Mouse (Mus musculus): Measurements from ENCODE around the gene Il11ra1. TPM values are rescaled to one million over a fixed set of nuclear protein-coding genes. Genes with fewer than 3 reads are reported as not detected.
"Not testable (repeated sequence)": the region's sequence is repeated elsewhere in the genome, so short reads cannot be mapped to it uniquely, and the experiment has no call there.

The Il11ra1 gene
- polyA plus RNA-seq, 1 experiment from 2014 or later: 55.2 TPM

DNA sequence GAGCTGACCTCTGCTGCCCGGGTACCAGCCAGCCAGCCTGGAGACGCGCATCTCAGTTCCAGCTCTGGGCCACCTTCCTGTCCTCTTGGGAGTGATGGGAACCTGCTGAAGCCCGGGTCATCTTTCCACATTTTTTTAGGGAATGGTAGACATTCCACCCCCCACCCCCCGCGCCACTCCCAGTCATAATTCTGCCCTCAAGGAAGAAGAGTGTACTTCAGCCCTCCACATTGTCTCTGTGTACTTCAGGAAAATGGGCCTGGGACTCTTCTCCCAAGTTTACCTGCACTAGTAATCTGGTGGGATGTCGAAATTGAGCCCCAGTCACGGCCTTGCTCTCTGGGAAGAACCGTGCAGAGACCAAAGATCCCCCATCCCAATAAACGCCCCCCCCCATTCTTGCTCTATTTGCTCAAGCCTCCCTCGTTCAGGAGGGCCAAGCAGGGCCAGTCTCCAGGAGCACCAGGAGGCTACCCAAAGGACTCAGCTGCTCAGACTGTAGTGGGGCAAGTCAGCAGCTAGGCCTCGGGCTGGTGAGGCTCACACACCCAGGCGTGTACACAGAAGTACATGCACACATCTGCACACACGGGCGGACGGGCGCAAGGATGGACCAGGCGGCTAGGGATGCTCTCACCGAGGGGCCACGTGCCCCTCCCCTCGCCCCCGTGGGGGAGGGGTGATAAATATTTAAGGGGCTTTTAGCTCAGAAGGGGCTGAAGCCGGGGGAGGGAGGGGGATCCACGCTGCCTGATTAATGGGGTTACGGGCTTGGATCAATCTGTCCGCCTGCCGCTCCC lies 15.5 kb upstream of the Il11ra1 start:
- not testable (repeated sequence) for H3K36me3 ChIP-seq (ENCODE audit: control insufficient read depth, insufficient read depth, low read length); H3K27me3 ChIP-seq (ENCODE audit: control insufficient read depth, insufficient read depth, low read length); H3K4me3 ChIP-seq (ENCODE audit: low read depth, low read length); H3K9me3 ChIP-seq (ENCODE audit: control insufficient read depth, low read length)
- peaks cover 34% of the 10 kb centered on the region for H3K4me1 ChIP-seq (ENCODE audit: control insufficient read depth, insufficient read depth, low read length)
- peak overlapping the region; percentile 30 for H3K4me2 ChIP-seq
- peak overlapping the region; percentile 47; the same call in 1 of the 2 replicates for H3K9ac ChIP-seq (ENCODE audit: low read length)
- ATAC-seq (ENCODE audit: low FRiP score) (peak; percentile 68), DNase-seq (ENCODE audit: low spot score, missing footprints) (peak; percentile 94)
- H3K27ac ChIP-seq (ENCODE audit: low read depth, low read length): peak overlapping the region; percentile 88
- under 1% methylated on average over 19 of the region's 27 CpGs for WGBS

DNA sequence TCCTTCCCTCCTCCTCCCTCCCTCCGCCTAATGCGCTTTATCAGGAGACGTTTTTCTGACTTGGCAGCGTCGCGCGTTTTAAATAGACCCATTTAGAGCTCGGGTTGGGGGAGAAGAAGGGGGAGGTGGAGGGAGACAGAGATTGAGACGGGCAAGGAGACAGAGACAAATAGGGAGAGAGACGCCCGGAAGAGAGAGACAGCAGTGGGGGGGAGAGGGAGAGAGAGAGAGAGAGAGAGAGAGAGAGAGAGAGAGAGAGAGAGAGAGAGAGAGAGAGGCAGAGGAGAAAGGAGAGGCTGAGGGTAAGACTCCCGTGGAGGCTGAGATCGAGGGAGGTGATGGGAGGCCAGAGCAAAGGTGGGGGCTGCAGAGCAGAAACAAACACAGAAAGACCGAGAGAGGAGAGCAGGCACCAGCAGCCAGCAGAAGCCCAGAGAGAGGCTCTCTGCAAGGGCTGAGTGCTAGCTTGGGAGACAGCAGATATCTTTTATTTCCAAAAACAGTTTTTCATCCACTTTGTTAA lies 14.8 kb upstream of the Il11ra1 start:
- ATAC-seq (ENCODE audit: low FRiP score); H3K4me2 ChIP-seq; H3K9me3 ChIP-seq (ENCODE audit: control insufficient read depth, low read length); H3K9ac ChIP-seq (ENCODE audit: low read length); H3K4me3 ChIP-seq (ENCODE audit: low read depth, low read length); H3K36me3 ChIP-seq (ENCODE audit: control insufficient read depth, insufficient read depth, low read length); H3K27me3 ChIP-seq (ENCODE audit: control insufficient read depth, insufficient read depth, low read length): not testable (repeated sequence)
- peak; percentile 91 for DNase-seq (ENCODE audit: low spot score, missing footprints)
- 1% methylated on average over 12 of the region's 14 CpGs for WGBS
- Histone ChIP-seq H3K27ac (ENCODE audit: low read depth, low read length) (peak overlapping the region; percentile 72), H3K4me1 (ENCODE audit: control insufficient read depth, insufficient read depth, low read length) (peaks cover 27% of the 10 kb centered on the region)

DNA sequence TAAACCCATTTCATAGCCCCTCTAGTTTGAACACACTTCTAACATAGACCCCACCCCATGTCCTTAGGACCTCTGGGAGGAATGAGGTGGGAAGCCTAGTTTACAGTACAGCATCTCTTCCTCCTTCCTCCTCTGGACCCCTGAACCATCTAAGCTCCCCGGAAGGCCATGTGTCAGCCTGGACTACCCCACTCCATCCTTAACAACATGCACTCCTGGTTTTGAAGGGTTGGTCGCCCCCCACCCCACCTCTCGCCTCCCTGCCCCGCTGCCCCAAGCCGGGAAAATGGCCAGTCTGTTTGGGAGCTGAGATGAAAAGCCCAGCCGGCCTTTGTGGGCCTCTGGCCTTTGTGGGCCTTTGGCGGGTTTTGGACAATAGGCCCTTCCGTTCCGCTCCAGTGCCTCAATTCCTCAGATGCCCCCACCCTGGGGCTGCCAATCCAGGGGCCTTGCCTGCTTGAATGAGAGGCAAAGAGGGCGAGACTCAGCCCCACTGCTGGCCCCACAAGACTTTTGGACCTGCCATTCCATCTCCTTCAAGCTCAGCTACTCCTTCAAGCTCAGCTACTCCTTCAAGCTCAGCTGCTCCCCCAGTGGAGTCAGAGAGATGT lies 13.8 kb upstream of the Il11ra1 start:
- 9% methylated on average over 8 of the region's 10 CpGs for WGBS
- DNase-seq (ENCODE audit: low spot score, missing footprints): peak; percentile 96
- ATAC-seq (ENCODE audit: low FRiP score): peak; percentile 63

DNA sequence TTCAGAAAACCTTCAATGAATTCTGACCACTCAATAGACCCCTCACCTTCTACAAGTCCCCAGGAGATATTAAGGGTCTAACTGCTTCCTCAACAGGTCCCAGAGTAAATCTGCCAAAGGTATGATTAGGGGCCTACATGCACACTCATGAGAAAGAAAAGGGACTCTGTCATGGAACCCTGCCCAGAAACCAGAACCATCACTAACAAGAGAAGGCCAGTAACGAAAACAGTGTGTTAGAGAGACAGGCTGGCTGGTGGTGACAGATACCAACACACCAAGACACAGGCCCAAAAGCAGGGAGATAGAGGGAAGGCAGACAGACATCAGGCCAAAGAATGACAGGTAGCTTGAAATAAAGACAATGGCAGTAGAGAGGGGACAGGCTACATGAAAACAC lies 11.2 kb upstream of the Il11ra1 start:
- 58% methylated on average over 1 of the region's 1 CpGs for WGBS
- DNase-seq (ENCODE audit: low spot score, missing footprints); H3K9me3 ChIP-seq (ENCODE audit: control insufficient read depth, low read length); H3K4me1 ChIP-seq (ENCODE audit: control insufficient read depth, insufficient read depth, low read length); H3K4me2 ChIP-seq; H3K36me3 ChIP-seq (ENCODE audit: control insufficient read depth, insufficient read depth, low read length); H3K4me3 ChIP-seq (ENCODE audit: low read depth, low read length); ATAC-seq (ENCODE audit: low FRiP score); H3K9ac ChIP-seq (ENCODE audit: low read length); H3K27ac ChIP-seq (ENCODE audit: low read depth, low read length); H3K27me3 ChIP-seq (ENCODE audit: control insufficient read depth, insufficient read depth, low read length): not testable (repeated sequence)

More for the DNA sequence above, 13.8 kb upstream of the Il11ra1 start:
- Histone ChIP-seq H3K27ac (ENCODE audit: low read depth, low read length) (peak overlapping the region; percentile 80), H3K4me1 (ENCODE audit: control insufficient read depth, insufficient read depth, low read length) (peaks cover 18% of the 10 kb centered on the region)
- H3K4me2 ChIP-seq; H3K4me3 ChIP-seq (ENCODE audit: low read depth, low read length); H3K27me3 ChIP-seq (ENCODE audit: control insufficient read depth, insufficient read depth, low read length); H3K36me3 ChIP-seq (ENCODE audit: control insufficient read depth, insufficient read depth, low read length); H3K9me3 ChIP-seq (ENCODE audit: control insufficient read depth, low read length); H3K9ac ChIP-seq (ENCODE audit: low read length): not testable (repeated sequence)

DNA sequence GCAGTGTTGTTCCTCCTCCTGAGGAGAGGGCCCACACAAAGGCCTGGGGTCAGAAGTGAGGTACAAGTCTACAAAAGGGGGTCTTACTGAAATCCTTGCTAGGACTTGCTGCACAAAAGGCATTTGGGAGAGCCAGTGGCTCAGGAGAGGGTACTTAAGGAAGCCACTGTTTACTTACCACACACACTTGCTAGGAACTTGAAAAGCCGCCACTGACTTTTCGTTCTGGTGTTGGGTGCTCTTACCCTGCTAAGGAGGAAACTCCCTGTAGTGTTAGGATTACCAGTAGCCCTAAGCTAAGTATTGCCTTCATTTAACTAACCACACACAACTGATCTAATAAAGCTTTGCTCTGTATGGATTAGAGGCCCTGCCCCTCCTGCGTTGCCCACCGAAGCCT lies 9.8 kb upstream of the Il11ra1 start:
- H3K9me3 ChIP-seq (ENCODE audit: control insufficient read depth, low read length); H3K4me2 ChIP-seq; H3K27me3 ChIP-seq (ENCODE audit: control insufficient read depth, insufficient read depth, low read length); ATAC-seq (ENCODE audit: low FRiP score); H3K36me3 ChIP-seq (ENCODE audit: control insufficient read depth, insufficient read depth, low read length); H3K4me3 ChIP-seq (ENCODE audit: low read depth, low read length); H3K27ac ChIP-seq (ENCODE audit: low read depth, low read length); H3K4me1 ChIP-seq (ENCODE audit: control insufficient read depth, insufficient read depth, low read length); H3K9ac ChIP-seq (ENCODE audit: low read length); DNase-seq (ENCODE audit: low spot score, missing footprints): not testable (repeated sequence)
- WGBS: no CpG with 5 or more reads among the region's 4 CpGs

DNA sequence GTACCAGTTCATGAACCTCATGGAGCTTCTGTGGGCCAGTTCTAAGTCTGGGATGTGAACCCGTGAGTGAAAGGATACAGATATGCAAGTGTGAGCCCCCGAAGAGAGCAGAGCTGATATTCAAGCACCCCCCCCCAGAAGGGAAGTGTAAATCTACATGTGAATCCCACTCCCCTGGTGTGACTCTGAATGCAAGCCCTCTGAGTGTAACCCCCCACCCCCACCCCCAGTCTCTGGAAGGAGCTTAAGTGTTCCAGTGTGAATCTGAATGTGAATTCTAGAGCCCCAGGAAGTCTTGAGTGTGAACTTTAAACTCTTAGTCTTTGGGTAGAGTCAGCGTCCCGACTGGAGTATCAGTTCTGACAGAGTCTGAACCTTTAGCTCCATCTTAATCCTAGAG lies 6.3 kb upstream of the Il11ra1 start:
- not testable (repeated sequence) for H3K4me1 ChIP-seq (ENCODE audit: control insufficient read depth, insufficient read depth, low read length); H3K27me3 ChIP-seq (ENCODE audit: control insufficient read depth, insufficient read depth, low read length); H3K9me3 ChIP-seq (ENCODE audit: control insufficient read depth, low read length); H3K36me3 ChIP-seq (ENCODE audit: control insufficient read depth, insufficient read depth, low read length); ATAC-seq (ENCODE audit: low FRiP score); H3K27ac ChIP-seq (ENCODE audit: low read depth, low read length); H3K9ac ChIP-seq (ENCODE audit: low read length)
- 0% methylated on average over 4 of the region's 4 CpGs for WGBS
- H3K4me2 ChIP-seq: peak overlapping the region; percentile 39
- peak overlapping the region; percentile 19; the same call in 1 of the 2 replicates for H3K4me3 ChIP-seq (ENCODE audit: low read depth, low read length)
- DNase-seq (ENCODE audit: low spot score, missing footprints): peak; percentile 84

DNA sequence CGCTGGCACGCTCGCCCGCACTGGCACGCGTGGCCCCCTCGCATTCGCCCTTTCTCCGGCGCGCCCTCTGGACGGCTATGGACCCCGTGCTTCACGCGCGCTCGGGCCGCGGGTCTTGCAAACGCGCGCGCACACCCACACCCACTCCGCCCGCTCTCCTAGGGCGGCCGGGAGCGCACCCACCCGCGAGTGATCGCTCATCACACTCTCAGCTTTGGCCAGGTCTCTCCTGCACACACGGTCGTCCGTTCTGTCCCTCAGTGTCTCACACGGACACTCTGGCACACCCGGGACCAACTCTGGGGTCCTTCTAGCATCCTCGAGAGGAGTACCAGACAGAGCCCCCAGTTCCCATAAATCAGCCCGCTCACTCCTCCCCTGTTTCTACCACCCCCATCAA lies 4.0 kb upstream of the Il11ra1 start:
- not testable (repeated sequence) for ATAC-seq (ENCODE audit: low FRiP score); H3K9me3 ChIP-seq (ENCODE audit: control insufficient read depth, low read length); H3K27ac ChIP-seq (ENCODE audit: low read depth, low read length); H3K4me1 ChIP-seq (ENCODE audit: control insufficient read depth, insufficient read depth, low read length); H3K36me3 ChIP-seq (ENCODE audit: control insufficient read depth, insufficient read depth, low read length); H3K4me3 ChIP-seq (ENCODE audit: low read depth, low read length); H3K27me3 ChIP-seq (ENCODE audit: control insufficient read depth, insufficient read depth, low read length); H3K9ac ChIP-seq (ENCODE audit: low read length)
- WGBS: 2% methylated on average over 11 of the region's 38 CpGs
- peak; percentile 80 for DNase-seq (ENCODE audit: low spot score, missing footprints)
- H3K4me2 ChIP-seq: peak overlapping the region; percentile 34; the same call in 1 of the 2 replicates

DNA sequence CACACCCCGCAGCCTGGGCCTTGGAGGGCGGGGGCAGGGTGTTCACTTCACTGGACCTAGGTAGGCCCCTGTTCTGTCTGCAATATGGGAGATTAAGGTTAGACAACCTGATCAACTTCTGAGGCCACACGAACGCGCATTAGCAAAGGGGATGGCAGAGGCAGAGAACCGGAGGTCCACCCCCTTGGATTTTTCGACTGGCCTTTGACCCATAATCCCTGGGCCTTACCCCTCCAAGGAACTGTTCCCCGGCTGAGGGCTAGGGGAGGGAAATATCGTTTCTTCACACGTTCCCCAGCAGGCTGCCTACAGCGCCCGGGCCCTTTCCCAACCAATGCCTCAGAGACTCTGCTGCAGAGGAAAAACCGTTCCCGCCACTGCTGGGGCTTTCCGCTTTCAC lies 3.3 kb upstream of the Il11ra1 start:
- peak; percentile 84 for DNase-seq (ENCODE audit: low spot score, missing footprints)
- not testable (repeated sequence) for H3K9me3 ChIP-seq (ENCODE audit: control insufficient read depth, low read length); H3K27me3 ChIP-seq (ENCODE audit: control insufficient read depth, insufficient read depth, low read length); H3K27ac ChIP-seq (ENCODE audit: low read depth, low read length); H3K4me2 ChIP-seq; H3K4me1 ChIP-seq (ENCODE audit: control insufficient read depth, insufficient read depth, low read length); H3K36me3 ChIP-seq (ENCODE audit: control insufficient read depth, insufficient read depth, low read length); ATAC-seq (ENCODE audit: low FRiP score); H3K9ac ChIP-seq (ENCODE audit: low read length); H3K4me3 ChIP-seq (ENCODE audit: low read depth, low read length)
- WGBS: under 1% methylated on average over 12 of the region's 15 CpGs

Measured in midbrain, embryonic 11.5 days (tissue).